Mouse (Mus musculus): ENCODE results near the gene Fancd2os. TPM values are rescaled to one million over a fixed set of nuclear protein-coding genes. Genes with fewer than 3 reads are reported as not detected.

Fancd2os gene
- total RNA-seq, 2 experiments from 2014 or later = not detected

DNA sequence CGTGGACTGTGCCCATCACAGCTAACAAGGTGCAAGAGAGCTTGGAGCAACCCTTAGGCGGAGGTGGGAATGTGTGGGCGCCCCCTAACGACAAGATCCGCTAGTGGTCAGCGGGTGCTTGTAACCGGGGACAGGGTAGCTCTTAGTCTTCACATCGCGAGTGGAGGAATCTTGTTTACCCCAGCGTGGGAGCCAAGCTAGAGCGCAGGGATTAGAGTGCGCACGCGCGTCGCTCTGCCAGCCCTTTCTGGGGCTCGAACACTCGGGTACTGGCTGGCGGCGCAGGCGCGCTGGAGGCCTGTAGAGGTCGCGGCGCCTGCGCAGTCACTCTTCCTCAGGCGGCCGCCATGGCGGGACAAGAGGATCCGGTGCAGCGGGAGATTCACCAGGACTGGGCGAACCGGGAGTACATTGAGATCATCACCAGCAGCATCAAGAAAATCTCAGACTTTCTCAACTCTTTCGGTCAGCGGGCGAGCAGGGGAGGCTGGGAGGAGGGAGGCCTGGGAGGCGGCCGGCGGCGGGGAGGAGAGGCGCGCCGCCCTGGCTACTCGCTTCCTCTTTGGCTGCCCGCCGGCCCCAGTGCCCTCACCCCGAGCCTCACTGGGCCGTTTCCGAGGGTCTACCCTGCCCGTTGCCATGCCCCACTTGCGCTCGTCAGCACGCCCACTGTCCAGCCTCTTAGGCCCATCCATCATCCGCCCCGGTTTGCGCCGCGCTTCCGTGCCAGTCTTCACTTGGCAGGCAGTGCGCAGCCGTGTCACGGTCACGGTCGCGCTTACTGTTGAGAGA is 4.1 kb upstream of the Fancd2os start, which contains the start of gene Brk1:
Gene Brk1, plus strand, starts transcription at position 341 of the 792 bp plus-strand sequence.
- peak; percentile 92 to 93 for DNase-seq

DNA sequence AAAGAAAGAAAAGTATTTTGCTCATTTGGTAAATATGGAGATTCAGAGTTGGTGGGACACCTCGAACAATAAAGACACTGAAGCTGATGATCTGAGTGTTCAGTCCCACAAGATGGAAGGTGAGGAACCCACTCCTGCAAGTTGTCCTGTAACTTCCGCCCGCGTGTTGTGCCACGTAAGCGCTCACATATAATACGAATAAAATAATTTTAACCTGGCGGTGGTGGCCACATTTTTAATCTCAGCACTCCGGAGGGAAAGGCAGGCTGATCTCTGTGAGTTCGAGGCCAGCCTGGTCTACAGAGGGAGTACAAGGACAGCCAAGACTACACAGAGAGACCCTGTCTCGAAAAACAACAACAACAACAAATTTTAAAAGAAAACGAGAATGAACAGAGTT is 3.5 kb upstream of the Fancd2os start:
- no peak for DNase-seq

GRCm38 (mm10) chr6:113602821-113603220 is 2.3 kb upstream of the Fancd2os start:
- no peak for DNase-seq

DNA sequence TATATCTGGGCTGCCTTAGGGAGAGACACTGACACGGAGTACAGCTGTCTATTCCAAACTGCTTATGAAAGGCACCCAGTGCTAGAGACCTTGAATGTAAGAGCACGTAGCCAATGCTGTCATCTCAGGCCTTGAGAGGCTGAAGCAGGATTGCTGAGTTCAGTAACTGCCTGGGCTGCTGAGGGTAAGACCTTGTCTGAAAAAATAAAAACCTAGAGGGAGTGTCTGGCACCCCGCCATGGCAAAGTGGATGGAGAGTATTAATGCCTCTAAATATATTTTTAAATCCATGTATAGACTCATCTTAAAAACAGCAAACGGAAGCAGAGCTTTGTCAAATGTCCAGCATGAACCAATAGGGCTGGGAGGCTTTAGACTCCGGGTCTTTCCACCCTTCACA is 682 bp downstream of the Fancd2os start:
- DNase-seq = no peak

GRCm38 (mm10) chr6:113597945-113598344 is 2.6 kb downstream of the Fancd2os start:
- DNase-seq = no peak

GRCm38 (mm10) chr6:113592637-113593036 is 7.9 kb downstream of the Fancd2os start:
- DNase-seq = no peak

DNA sequence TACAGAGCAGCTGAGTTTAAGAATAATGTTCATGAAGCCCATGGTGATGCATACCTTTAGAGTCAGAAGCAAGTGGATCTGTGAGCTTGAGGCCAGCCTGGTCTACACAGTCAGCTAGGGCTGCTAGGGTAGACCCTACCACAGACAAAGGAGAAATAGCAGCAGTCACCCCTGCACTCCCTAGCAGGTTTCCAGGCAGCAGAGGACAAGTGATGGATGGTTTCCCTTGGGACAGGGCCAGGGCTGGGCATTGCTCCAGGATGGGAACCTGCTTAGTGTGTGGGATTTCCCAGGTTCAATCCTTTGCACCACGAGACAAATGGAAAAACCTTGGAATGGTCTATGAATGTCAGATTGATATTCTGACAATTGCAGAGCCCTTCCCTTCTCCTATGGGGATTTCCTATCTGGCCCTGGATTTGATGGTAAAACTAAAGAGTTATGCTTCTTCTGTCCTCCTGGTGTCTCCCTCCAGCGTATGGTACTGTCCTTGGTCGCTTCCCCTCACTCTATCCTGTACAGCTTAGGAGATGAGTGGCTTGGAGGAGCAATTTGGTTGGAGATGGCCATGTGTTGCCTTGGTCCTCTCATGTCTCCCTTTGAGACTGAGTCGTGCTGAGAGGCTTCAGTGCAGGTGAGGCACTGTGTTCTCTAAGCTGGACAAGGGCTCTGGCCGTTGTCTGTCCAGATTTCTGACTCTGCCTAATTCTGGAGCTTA is 13.9 kb downstream of the Fancd2os start:
- peak; percentile 9 to 24 for DNase-seq

DNA sequence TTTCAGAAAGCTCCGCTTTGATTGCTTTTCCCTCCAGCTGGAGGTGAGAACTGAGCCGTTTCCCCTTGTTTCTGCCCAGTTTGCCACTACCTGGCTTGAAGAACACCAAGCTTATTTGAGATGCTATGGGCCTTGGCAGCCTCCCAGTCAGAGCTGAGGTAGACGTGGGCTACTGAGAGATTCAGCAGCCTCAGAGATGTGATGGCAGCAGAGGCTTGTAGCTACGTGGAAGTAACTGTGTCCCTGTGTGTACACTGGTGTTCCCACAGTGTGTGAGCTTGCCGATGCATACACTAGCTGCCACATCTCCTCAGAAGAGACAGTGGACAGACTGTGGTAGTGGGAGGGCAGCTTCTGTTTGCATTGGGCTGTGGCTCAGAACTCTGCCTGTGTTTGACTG is 15.4 kb downstream of the Fancd2os start:
- DNase-seq = no peak

DNA sequence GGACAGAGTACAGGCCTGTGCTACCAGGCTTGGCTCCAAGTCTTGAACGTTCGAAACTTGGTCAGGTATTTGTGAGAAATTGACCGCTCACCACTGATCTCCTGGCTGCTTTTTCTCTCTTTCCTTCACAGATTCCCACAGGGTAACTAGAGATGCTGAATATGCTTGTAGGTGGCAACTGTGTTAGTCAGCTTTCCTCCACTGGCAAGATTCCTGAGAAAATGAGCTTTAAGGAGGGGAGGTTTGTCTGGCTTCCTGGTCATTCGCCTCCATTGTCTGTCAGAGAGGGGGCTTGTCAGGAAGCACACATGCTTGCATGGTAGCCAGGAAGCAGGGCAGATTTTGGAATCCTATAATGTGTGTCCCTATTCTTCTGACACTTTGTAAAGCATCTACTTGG is 17.5 kb downstream of the Fancd2os start:
- DNase-seq = no peak

- DNase-seq = no peak
Observed at GRCm38 (mm10) chr6:113579306-113579705, 21.2 kb downstream of the Fancd2os start.

DNA sequence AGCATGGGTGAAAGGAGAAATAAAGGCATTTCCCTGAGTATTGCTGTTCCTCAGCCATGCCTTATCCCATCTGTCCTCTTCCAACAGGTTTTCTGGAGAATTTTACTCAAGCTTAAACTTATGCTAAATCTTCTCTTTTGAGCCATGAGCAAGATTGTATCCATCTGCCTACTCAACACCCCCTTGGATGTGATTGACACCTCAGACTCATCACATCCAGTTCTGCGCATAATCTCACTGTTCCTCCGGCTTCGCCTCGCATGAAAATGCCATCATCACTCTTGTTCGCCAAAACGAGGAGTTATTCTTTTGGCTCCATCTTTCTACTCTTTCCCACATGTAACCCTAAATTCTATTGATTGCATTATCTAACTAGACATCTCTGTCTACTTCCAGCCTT is 24.5 kb downstream of the Fancd2os start:
- DNase-seq = no peak

- DNase-seq = no peak
Observed at GRCm38 (mm10) chr6:113564557-113564956, 36.0 kb downstream of the Fancd2os start.

- DNase-seq = no peak
Observed at GRCm38 (mm10) chr6:113559736-113560135, 40.8 kb downstream of the Fancd2os start.

Other genes with a start within 250 kb of the Fancd2os start
- gene Tada3, start 222.8 kb downstream of the Fancd2os start, total RNA-seq (2021) = 10 to 100 TPM; 24.9 to 28.1 TPM
- gene Arpc4, start 222.6 kb downstream of the Fancd2os start, total RNA-seq (2021) = 10 to 100 TPM; 63.3 to 66.7 TPM
- 1 to 10 TPM in 1 of 2 experiments, under 1 TPM in 1; 0.77 to 1.3 TPM for gene Ttll3, start 211.5 kb downstream of the Fancd2os start, total RNA-seq (2021)
- 10 to 100 TPM; 11.3 to 13.0 TPM for gene Rpusd3, start 181.4 kb downstream of the Fancd2os start, total RNA-seq (2021)
- 10 to 100 TPM in 1 of 2 experiments, 1 to 10 TPM in 1; 6.7 to 53.2 TPM for gene Cidec, start 165.0 kb downstream of the Fancd2os start, total RNA-seq (2021)
- 10 to 100 TPM; 20.8 to 22.8 TPM for gene Jagn1, start 158.1 kb downstream of the Fancd2os start, total RNA-seq (2021)
- 1 to 10 TPM in 1 of 2 experiments, under 1 TPM in 1; 0.69 to 1.2 TPM for gene Il17re, start 142.2 kb downstream of the Fancd2os start, total RNA-seq (2021)
- gene Il17rc, start 129.3 kb downstream of the Fancd2os start, total RNA-seq (2021) = 1 to 10 TPM; 6.3 to 7.2 TPM
- 10 to 100 TPM; 47.6 to 55.7 TPM for gene Creld1, start 117.4 kb downstream of the Fancd2os start, total RNA-seq (2021)
- not detected for gene Prrt3, start 98.8 kb downstream of the Fancd2os start, total RNA-seq (2021)
- gene Emc3, start 69.1 kb downstream of the Fancd2os start, total RNA-seq (2021) = 10 to 100 TPM; 57.9 to 61.2 TPM
- under 1 TPM; 0.10 to 0.33 TPM for gene Fancd2, start 69.0 kb downstream of the Fancd2os start, total RNA-seq (2021)
- gene Brk1, start 4.1 kb upstream of the Fancd2os start, total RNA-seq (2021) = 10 to 100 TPM; 77.1 to 77.6 TPM
- 10 to 100 TPM in 1 of 2 experiments, 1 to 10 TPM in 1; 9.3 to 11.1 TPM for gene Vhl, start 23.2 kb upstream of the Fancd2os start, total RNA-seq (2021)
- gene Irak2, start 37.8 kb upstream of the Fancd2os start, total RNA-seq (2021) = 10 to 100 TPM; 14.2 to 17.8 TPM
- gene Tatdn2, start 96.3 kb upstream of the Fancd2os start, total RNA-seq (2021) = 10 to 100 TPM; 64.5 to 67.4 TPM
- not detected for gene Ghrl, start 119.2 kb upstream of the Fancd2os start, total RNA-seq (2021)
- gene Sec13, start 140.0 kb upstream of the Fancd2os start, total RNA-seq (2021) = 10 to 100 TPM; 63.7 to 64.6 TPM